Mouse (Mus musculus) CH12.LX (cell line): ENCODE results near the gene Rhoa. TPM values are rescaled to one million over a fixed set of nuclear protein-coding genes. Genes with fewer than 3 reads are reported as not detected.

ENCODE experiments used
- DNase-seq: peaks from one replicate; pipeline ENCODE4 v3.0.0-alpha.2; 2013; ENCODE audit errors: extremely low read depth
- H3K27ac ChIP-seq: 2 replicates; pipeline ENCODE4 v1.5.1; 2012; ENCODE audit warnings: low read depth, mild to moderate bottlenecking, control low read depth, moderate library complexity; ENCODE audit not compliant: insufficient read depth
- H3K27me3 ChIP-seq: replicated peaks from 2 replicates; pipeline ENCODE3; 2012; ENCODE audit warnings: inconsistent platforms
- H3K36me3 ChIP-seq, 2 experiments: replicated peaks in 1 of 2; 2 replicates each; pipeline versions ENCODE3 to v1.6.1; 2012; ENCODE audit warnings: inconsistent platforms in 1 of 2, low read length in 1 of 2, mild to moderate bottlenecking in 1 of 2, mixed read lengths in 1 of 2, moderate library complexity in 1 of 2; ENCODE audit not compliant: control insufficient read depth in 1 of 2, insufficient read depth in 1 of 2
- H3K4me1 ChIP-seq, 2 experiments: 2 replicates each; pipeline ENCODE4 v1.6.1; 2012; ENCODE audit warnings: inconsistent platforms in 1 of 2, moderate library complexity in 1 of 2; ENCODE audit not compliant: insufficient read depth in 2 of 2, control insufficient read depth in 1 of 2
- H3K4me2 ChIP-seq: 2 replicates; pipeline ENCODE4 v1.6.1; 2012; ENCODE audit warnings: low read depth, mild to moderate bottlenecking, control low read depth; ENCODE audit not compliant: poor library complexity, insufficient read depth, severe bottlenecking
- H3K4me3 ChIP-seq, 3 experiments: fragments of 150-350 bp in 1 of 3; sonication (generic) in 1 of 3; replicated peaks in 1 of 3; 2 replicates each; pipeline versions ENCODE3 to v1.5.1; 2011 to 2012; ENCODE audit warnings: low read depth in 2 of 3, low read length in 2 of 3, mild to moderate bottlenecking in 2 of 3, moderate library complexity in 2 of 3, control low read depth in 1 of 3, improper control_type of control experiment in 1 of 3, inconsistent platforms in 1 of 3, mixed read lengths in 1 of 3; ENCODE audit not compliant: poor library complexity in 1 of 3
- H3K79me2 ChIP-seq: replicated peaks from 2 replicates; pipeline ENCODE4 v1.6.1; 2012; ENCODE audit warnings: mild to moderate bottlenecking, moderate library complexity; ENCODE audit not compliant: control insufficient read depth, poor library complexity, insufficient read depth, severe bottlenecking; ENCODE audit errors: extremely low read depth
- H3K9ac ChIP-seq: 2 replicates; pipeline ENCODE4 v1.6.1; 2012; ENCODE audit warnings: low read depth, mild to moderate bottlenecking, control low read depth, moderate library complexity; ENCODE audit not compliant: insufficient read depth
- H3K9me3 ChIP-seq: replicated peaks from 2 replicates; pipeline ENCODE3; 2012; ENCODE audit warnings: low read length, inconsistent platforms, mixed read lengths
- CHD2 ChIP-seq: IDR thresholded peaks from 2 replicates; pipeline ENCODE4 v1.6.1; 2011; ENCODE audit warnings: low read length, improper control_type of control experiment
- GABPA ChIP-seq: IDR thresholded peaks from 2 replicates; pipeline ENCODE4 v1.6.1; 2012; ENCODE audit warnings: low read depth, low read length, improper control_type of control experiment, inconsistent platforms; ENCODE audit not compliant: insufficient replicate concordance
- HCFC1 ChIP-seq: IDR thresholded peaks from 2 replicates; pipeline ENCODE4 v1.6.1; 2012; ENCODE audit warnings: low read depth, mild to moderate bottlenecking, inconsistent platforms, low read length, improper control_type of control experiment
- JUN ChIP-seq: IDR thresholded peaks from 2 replicates; pipeline ENCODE4 v1.6.1; 2011; ENCODE audit warnings: low read depth, mild to moderate bottlenecking, low read length, improper control_type of control experiment, moderate library complexity; ENCODE audit not compliant: insufficient read depth
- MAFK ChIP-seq: IDR thresholded peaks from 2 replicates; pipeline ENCODE4 v1.6.1; 2011; ENCODE audit warnings: low read length, improper control_type of control experiment; ENCODE audit not compliant: insufficient replicate concordance
- MAZ ChIP-seq: IDR thresholded peaks from 2 replicates; pipeline ENCODE4 v1.6.1; 2012; ENCODE audit warnings: low read depth, mild to moderate bottlenecking, inconsistent platforms, low read length, improper control_type of control experiment, moderate library complexity
- NRF1 ChIP-seq: IDR thresholded peaks from 2 replicates; pipeline ENCODE4 v1.6.1; 2014; ENCODE audit warnings: low read depth, mild to moderate bottlenecking, inconsistent platforms, low read length, improper control_type of control experiment, moderate library complexity
- POLR2AphosphoS2 ChIP-seq: IDR thresholded peaks from 2 replicates; pipeline ENCODE4 v1.6.1; 2011; ENCODE audit warnings: low read depth, low read length, improper control_type of control experiment
- SIN3A ChIP-seq: IDR thresholded peaks from 2 replicates; pipeline ENCODE4 v1.6.1; 2012; ENCODE audit warnings: low read length, improper control_type of control experiment, inconsistent platforms
- TBP ChIP-seq: conservative IDR thresholded peaks from 2 replicates; pipeline ENCODE4 v1.6.1; 2011; ENCODE audit warnings: low read depth, low read length, improper control_type of control experiment
- UBTF ChIP-seq: IDR thresholded peaks from 2 replicates; pipeline ENCODE4 v1.6.1; 2012; ENCODE audit warnings: low read depth, mild to moderate bottlenecking, inconsistent platforms, low read length, improper control_type of control experiment, moderate library complexity
- ZNF384 ChIP-seq: IDR thresholded peaks from 2 replicates; pipeline ENCODE4 v1.6.1; 2012; ENCODE audit warnings: low read depth, low read length, improper control_type of control experiment, inconsistent platforms
- dilution Hi-C: fragments of 300-500 bp; cut with MboI; formaldehyde crosslinking; loops from 2 replicates; pipeline ENCODE4 v1.14.3; 2020; ENCODE audit warnings: low sequenced_read_pairs; ENCODE audit not compliant: extremely low pct_unique_long_range_greater_than_20kb, extremely low pct_ligation_motif_present
- in situ Hi-C: fragments of 300-500 bp; cut with MboI; formaldehyde crosslinking; loops from 3 replicates; pipeline ENCODE4 v1.14.3; 2019; ENCODE audit warnings: low sequenced_read_pairs, low pct_ligation_motif_present, low pct_unique_long_range_greater_than_20kb, mixed read lengths
- polyA plus RNA-seq: library from polyadenylated mRNA; unstranded; fragments of >175 nt; gene quantifications from 2 replicates; pipeline ENCODE4 v1.2.1, GENCODE M21; 2012; ENCODE audit warnings: low read depth; ENCODE audit not compliant: insufficient read length
- total RNA-seq, 2 experiments: library from RNA; depleted of rRNA; stranded (reverse); fragments of 300-350 nt in 1 of 2; fragments of >200 nt in 1 of 2; gene quantifications; 2 replicates each; pipeline ENCODE4 v1.2.3; 2012 to 2014

Rhoa gene
- total and polyA plus RNA-seq, 3 experiments = 84.0 to 308 (median 243) TPM

GRCm38 (mm10) chr9:108337848-108338550 is 32.1 kb downstream of the Rhoa start:
- no peak overlapping the region for H3K4me3 ChIP-seq
- no peak overlapping the region; the same call in 1 of the 2 replicates for H3K27ac ChIP-seq
- H3K9me3 ChIP-seq = no peaks in the 10 kb centered on the region
- in situ Hi-C loops (no loop called here), dilution Hi-C loops (no loop called here)
- TF ChIP-seq CHD2 = no peak
- no peak for TF ChIP-seq UBTF
- TF ChIP-seq MAZ = no peak
- TF ChIP-seq NRF1 = no peak
- TF ChIP-seq JUN = no peak
- TF ChIP-seq POLR2AphosphoS2 = no peak
- no peak for TF ChIP-seq ZNF384
- no peak for TF ChIP-seq GABPA
- TF ChIP-seq HCFC1 = no peak
- no peak for TF ChIP-seq MAFK
- TF ChIP-seq SIN3A = no peak
- peaks cover 27 to 47% of the 10 kb centered on the region in 2 experiments for H3K36me3 ChIP-seq
- H3K9ac ChIP-seq = peak overlapping the region; percentile 32; the same call in 1 of the 2 replicates
- peaks cover 10% of the 10 kb centered on the region for H3K79me2 ChIP-seq
- H3K27me3 ChIP-seq = no peaks in the 10 kb centered on the region
- peaks cover 13 to 34% of the 10 kb centered on the region in 2 experiments for H3K4me1 ChIP-seq
- H3K4me2 ChIP-seq = peak overlapping the region; percentile 60
- DNase-seq = no peak

DNA sequence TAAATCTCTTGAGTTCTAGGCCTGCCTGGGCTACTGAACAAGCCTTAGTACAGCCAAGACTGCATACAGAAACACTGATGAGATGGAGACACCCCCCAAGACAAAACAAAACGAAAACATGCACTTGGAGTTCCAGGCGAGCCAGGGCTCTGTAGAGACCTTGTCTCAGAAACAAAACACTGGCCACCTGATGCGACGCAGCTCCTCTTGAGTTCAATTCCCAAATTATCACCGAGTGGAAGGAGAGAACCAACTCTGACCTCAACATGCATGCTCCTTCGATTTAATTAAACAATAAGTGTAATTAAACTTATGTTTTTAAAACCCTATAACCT is 32.6 kb downstream of the Rhoa start:
- no peak for DNase-seq
- dilution Hi-C loops = no loop called here
- H3K4me2 ChIP-seq = peak overlapping the region; percentile 60
- H3K9me3 ChIP-seq = no peaks in the 10 kb centered on the region
- peaks cover 10% of the 10 kb centered on the region for H3K79me2 ChIP-seq
- H3K4me1 ChIP-seq = peaks cover 14 to 38% of the 10 kb centered on the region in 2 experiments
- in situ Hi-C loops = no loop called here
- no peaks in the 10 kb centered on the region for H3K27me3 ChIP-seq
- H3K36me3 ChIP-seq = peaks cover 23 to 44% of the 10 kb centered on the region in 2 experiments
- H3K4me3 ChIP-seq = peak overlapping the region in 2 of 3 experiments; percentile 87 to 91
- peak overlapping the region; percentile 81 for H3K27ac ChIP-seq
- H3K9ac ChIP-seq = peak overlapping the region; percentile 32; the same call in 1 of the 2 replicates
- TF ChIP-seq TBP = no peak
